Mouse (Mus musculus) hindbrain, postnatal 0 days (tissue): ENCODE results near the gene Mmp17. TPM values are rescaled to one million over a fixed set of nuclear protein-coding genes. Genes with fewer than 3 reads are reported as not detected.
"Not testable (repeated sequence)": the region's sequence is repeated elsewhere in the genome, so short reads cannot be mapped to it uniquely, and the experiment has no call there.

Experiments used
- ATAC-seq: fragments of 200-750 bp; cut with Nextera tagmentation; 2 replicates; pipeline ENCODE4 v1.8.0; 2017; ENCODE audit warnings: mild to moderate bottlenecking, moderate TSS enrichment, moderate library complexity
- DNase-seq: peaks from one replicate; pipeline ENCODE4 v3.0.0-alpha.2; 2015; ENCODE audit warnings: low spot score
- H3K27ac ChIP-seq: fragments of 300-500 bp; sonication (generic); 2 replicates; pipeline ENCODE4 v1.5.1; 2014; ENCODE audit warnings: mild to moderate bottlenecking
- H3K27me3 ChIP-seq: fragments of 300-500 bp; sonication (generic); 2 replicates; pipeline ENCODE4 v1.6.1; 2014; ENCODE audit warnings: low read length, mixed read lengths; ENCODE audit not compliant: insufficient read depth
- H3K36me3 ChIP-seq: fragments of 300-500 bp; sonication (generic); 2 replicates; pipeline ENCODE4 v1.6.1; 2014; ENCODE audit warnings: low read length, mixed read lengths; ENCODE audit not compliant: insufficient read depth
- H3K4me1 ChIP-seq: fragments of 300-500 bp; sonication (generic); 2 replicates; pipeline ENCODE4 v1.6.1; 2014; ENCODE audit warnings: antibody characterized with exemption, low read length, mixed read lengths; ENCODE audit not compliant: insufficient read depth
- H3K4me2 ChIP-seq: fragments of 300-500 bp; sonication (generic); 2 replicates; pipeline ENCODE4 v1.6.1; 2014; ENCODE audit warnings: low read depth, mild to moderate bottlenecking, low read length, moderate library complexity, mixed read lengths
- H3K4me3 ChIP-seq: fragments of 300-500 bp; sonication (generic); 2 replicates; pipeline ENCODE4 v1.5.1; 2014; ENCODE audit warnings: low read length
- H3K9ac ChIP-seq: fragments of 300-500 bp; sonication (generic); replicated peaks from 2 replicates; pipeline ENCODE4 v1.6.1; 2014; ENCODE audit warnings: mild to moderate bottlenecking, low read length, moderate library complexity, mixed read lengths
- H3K9me3 ChIP-seq: fragments of 300-500 bp; sonication (generic); 2 replicates; pipeline ENCODE4 v1.6.1; 2016; ENCODE audit warnings: low read length, mixed read lengths
- CTCF ChIP-seq: IDR thresholded peaks from 2 replicates; pipeline ENCODE4 v1.5.1; 2016; ENCODE audit warnings: antibody characterized with exemption, control low read depth, low read depth
- WGBS: fragments of 180-500 bp; shearing (Covaris S2); extraction: QIAGEN DNeasy Blood & Tissue Kit; methylation state at CpG from one replicate; pipeline ENCODE4 v1.1.7; 2014; 5-methylcytosine and 5-hydroxymethylcytosine counted together
- polyA plus RNA-seq: library from polyadenylated mRNA; unstranded; fragments of >200 nt; fragmentation: Nextera tagmentation; extraction: Ambion mirVana; gene quantifications from 2 replicates; pipeline ENCODE4 v1.2.1, GENCODE M21; 2015
- total RNA-seq: library from RNA; depleted of rRNA; stranded (reverse); fragments of >200 nt; gene quantifications from 2 replicates; pipeline ENCODE4 v1.2.3, GENCODE M21; 2014

Gene Mmp17
- total and polyA plus RNA-seq, 2 experiments from 2014 or later: 7.4 to 24.0 TPM

DNA sequence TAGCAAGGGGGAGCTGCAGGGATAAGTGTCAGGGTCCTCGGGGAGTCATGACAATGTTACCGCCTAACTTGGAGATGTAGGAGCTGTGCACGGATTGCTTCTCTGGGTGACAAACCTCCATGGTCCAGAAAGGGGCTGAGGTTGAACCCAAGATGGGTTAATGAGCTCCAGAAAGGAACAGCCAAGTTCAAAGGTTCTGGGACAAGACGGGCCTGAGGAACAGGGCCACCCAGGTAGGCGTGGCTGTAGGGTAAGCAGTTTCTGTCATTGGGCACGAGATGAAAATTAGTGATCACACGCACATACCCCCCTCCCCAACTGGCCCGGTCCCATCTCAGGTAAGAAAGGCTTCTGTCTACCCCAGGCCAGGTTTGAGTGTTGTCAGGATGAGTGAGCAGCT, 23.5 kb downstream of the Mmp17 start:
- no peak for TF ChIP-seq CTCF
- no peaks in the 10 kb centered on the region for H3K4me1 ChIP-seq
- H3K4me3 ChIP-seq: no peak overlapping the region
- no peaks in the 10 kb centered on the region for H3K36me3 ChIP-seq
- H3K4me2 ChIP-seq: no peak overlapping the region
- no peaks in the 10 kb centered on the region for H3K27me3 ChIP-seq
- no peak overlapping the region for H3K9ac ChIP-seq
- H3K9me3 ChIP-seq: no peaks in the 10 kb centered on the region
- WGBS: 85% methylated on average over 8 of the region's 8 CpGs
- no peak overlapping the region for H3K27ac ChIP-seq
- DNase-seq (no peak), ATAC-seq (no peak)

- Histone ChIP-seq H3K4me1 (no peaks in the 10 kb centered on the region), H3K9me3 (no peaks in the 10 kb centered on the region), H3K4me3 (no peak overlapping the region), H3K27me3 (no peaks in the 10 kb centered on the region), H3K9ac (no peak overlapping the region), H3K36me3 (no peaks in the 10 kb centered on the region), H3K4me2 (no peak overlapping the region), H3K27ac (no peak overlapping the region)
- DNase-seq (peak; percentile 86), ATAC-seq (peak; percentile 71)
- 15% methylated on average over 1 of the region's 1 CpGs for WGBS
- TF ChIP-seq CTCF: peak; percentile 87
Observed at GRCm38 (mm10) chr5:129611060-129611459, 27.1 kb downstream of the Mmp17 start.

DNA sequence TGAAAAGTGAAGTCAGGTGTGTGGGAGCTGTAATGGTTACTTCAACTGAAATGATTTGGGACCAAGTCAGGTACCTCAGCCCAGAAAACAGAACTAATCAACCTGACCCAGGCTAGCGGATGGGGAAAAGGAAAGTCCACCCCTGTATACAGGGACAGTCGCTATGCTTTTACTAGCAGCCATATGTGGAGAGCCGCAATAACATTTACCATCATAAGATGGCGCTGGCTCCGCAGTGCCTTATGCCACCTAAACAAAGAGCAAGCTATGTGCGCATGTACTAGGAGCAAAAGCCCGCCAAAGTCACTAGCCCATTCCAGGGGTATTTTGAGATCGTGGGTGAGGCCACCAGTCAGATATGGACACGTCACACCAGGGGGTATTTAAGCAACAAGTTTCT, 36.6 kb downstream of the Mmp17 start:
- H3K36me3 ChIP-seq, H3K27me3 ChIP-seq, H3K9me3 ChIP-seq, H3K4me1 ChIP-seq, DNase-seq, H3K9ac ChIP-seq, H3K4me3 ChIP-seq, H3K27ac ChIP-seq, ATAC-seq, H3K4me2 ChIP-seq: not testable (repeated sequence)
- 67% methylated on average over 9 of the region's 9 CpGs for WGBS

DNA sequence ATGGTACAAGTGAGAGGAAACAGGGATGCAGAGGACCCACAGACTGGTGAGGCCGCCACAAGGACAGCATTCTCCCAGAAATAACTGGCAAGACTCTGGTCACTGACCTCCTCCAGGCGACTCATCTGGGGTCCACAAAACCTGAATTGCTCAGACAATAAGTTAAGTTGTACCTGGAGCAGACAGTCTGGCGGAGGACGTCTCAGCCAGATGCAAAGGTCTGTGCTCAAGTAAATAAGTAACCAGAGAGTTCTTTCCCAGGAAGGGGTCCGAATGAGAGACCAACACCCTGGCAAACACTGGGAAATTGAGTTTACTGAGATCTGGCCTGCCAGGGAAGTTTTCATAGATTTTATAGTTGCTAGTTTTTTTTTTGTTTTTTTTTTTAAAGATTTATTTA, 37.4 kb downstream of the Mmp17 start:
- DNase-seq (no peak), ATAC-seq (no peak)
- 83% methylated on average over 5 of the region's 5 CpGs for WGBS
- H3K36me3 ChIP-seq: no peaks in the 10 kb centered on the region
- H3K9ac ChIP-seq: no peak overlapping the region
- H3K27ac ChIP-seq: no peak overlapping the region
- no peaks in the 10 kb centered on the region for H3K27me3 ChIP-seq
- H3K4me2 ChIP-seq: no peak overlapping the region
- no peak for TF ChIP-seq CTCF
- H3K4me3 ChIP-seq: no peak overlapping the region
- H3K9me3 ChIP-seq: no peaks in the 10 kb centered on the region
- H3K4me1 ChIP-seq: no peaks in the 10 kb centered on the region

DNA sequence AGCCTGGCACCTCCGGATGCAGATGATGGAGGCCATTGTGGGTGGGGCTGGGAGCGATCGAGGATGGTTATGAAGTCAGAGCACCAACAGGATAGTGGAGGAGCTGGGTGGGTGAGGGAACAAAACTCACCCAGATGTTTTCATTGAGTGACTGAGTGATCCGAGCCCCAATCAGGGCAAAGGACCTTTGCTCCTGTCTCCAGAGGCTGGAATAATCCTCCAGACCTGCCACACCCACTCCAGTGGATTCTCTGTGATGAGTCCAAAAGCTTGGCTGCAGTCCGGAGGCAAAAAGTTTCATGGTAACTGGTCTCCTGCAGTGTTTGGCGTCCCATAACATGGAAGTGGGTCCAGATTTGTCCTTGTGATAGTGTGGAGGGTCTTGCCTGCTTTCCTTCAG, 42.1 kb downstream of the Mmp17 start:
- H3K4me3 ChIP-seq: no peak overlapping the region
- DNase-seq (no peak), ATAC-seq (no peak)
- no peaks in the 10 kb centered on the region for H3K9me3 ChIP-seq
- H3K4me2 ChIP-seq: no peak overlapping the region
- 85% methylated on average over 6 of the region's 6 CpGs for WGBS
- no peaks in the 10 kb centered on the region for H3K36me3 ChIP-seq
- no peak overlapping the region for H3K27ac ChIP-seq
- H3K4me1 ChIP-seq: no peaks in the 10 kb centered on the region
- no peak overlapping the region for H3K9ac ChIP-seq
- TF ChIP-seq CTCF: no peak
- no peaks in the 10 kb centered on the region for H3K27me3 ChIP-seq

GRCm38 (mm10) chr5:129626586-129626985, 42.6 kb downstream of the Mmp17 start:
- H3K4me2 ChIP-seq: not testable (repeated sequence)

GRCm38 (mm10) chr5:129632270-129633250, 48.6 kb downstream of the Mmp17 start:
- 86% methylated on average over 2 of the region's 2 CpGs for WGBS
- H3K9ac ChIP-seq, DNase-seq, H3K27me3 ChIP-seq, H3K4me2 ChIP-seq, H3K9me3 ChIP-seq, H3K36me3 ChIP-seq, H3K27ac ChIP-seq, ATAC-seq, H3K4me3 ChIP-seq, H3K4me1 ChIP-seq: not testable (repeated sequence)

More at GRCm38 (mm10) chr5:129626586-129626985, 42.6 kb downstream of the Mmp17 start:
- not testable (repeated sequence) for H3K36me3 ChIP-seq, ATAC-seq, H3K4me3 ChIP-seq, H3K27me3 ChIP-seq, H3K4me1 ChIP-seq, H3K27ac ChIP-seq, H3K9ac ChIP-seq, H3K9me3 ChIP-seq, DNase-seq
- 80% methylated on average over 4 of the region's 4 CpGs for WGBS
